Comparison of ENCODE assay signal across 10 mouse cellular contexts in the genomic region with DNA sequence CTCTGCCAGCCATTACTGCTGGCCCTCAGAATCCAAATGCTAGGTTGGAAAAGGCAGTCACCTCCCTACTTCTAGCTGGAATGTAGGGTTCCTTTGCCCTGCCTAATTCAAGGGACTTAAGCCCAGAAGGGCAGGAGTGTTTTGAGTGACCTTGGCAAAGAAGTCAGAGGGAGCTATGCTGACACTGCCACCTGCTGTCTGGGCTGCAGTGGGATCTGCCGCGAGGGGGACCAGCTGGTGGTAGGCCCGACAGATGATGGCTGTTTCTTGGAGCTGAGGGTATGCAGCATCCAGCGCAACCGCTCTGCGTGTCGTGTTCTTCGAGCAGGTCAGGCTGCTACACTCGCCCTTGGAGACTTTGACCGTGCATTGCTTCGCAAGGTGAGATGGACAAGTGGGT. TPM values are rescaled to one million over a fixed set of nuclear protein-coding genes. Genes with fewer than 3 reads are reported as not detected.
DNase-seq lines count a peak whose midpoint lies in the region; ATAC-seq and TF ChIP-seq lines count a peak whose summit lies in the region.
"Had no signal": no experiment of that assay in that cellular context is flagged by ENCODE, and none has a peak within 500 bp of the region (broad histone marks: within the 10 kb centered on the region; RNA-seq: fewer than 3 reads in every experiment).

No protein-coding gene starts in this region.

- H3K4me3 ChIP-seq in gastrocnemius, adult 2 months: no peak overlapping the region
- no peak overlapping the region for H3K4me3 ChIP-seq in ES-Bruce4 (ENCODE audit: low read depth, low read length)
- no peak overlapping the region for H3K4me3 ChIP-seq in embryonic facial prominence, embryonic 10.5 days
- H3K4me3 ChIP-seq: hindbrain, embryonic 13.5 days had no signal

- intact Hi-C loops in gastrocnemius, adult 2 months (cut with DNase I): no loop called here
- intact Hi-C loops in left cerebral cortex, postnatal 4 days (cut with DNase I): no loop called here

- WGBS in embryonic facial prominence, embryonic 10.5 days: 89% methylated on average over 11 of the region's 11 CpGs

- TF ChIP-seq EP300 in ES-Bruce4 (IDR thresholded peaks at IDR 0.05; ENCODE audit: insufficient read depth, low read depth, low read length): no peak

- TF ChIP-seq CTCF in gastrocnemius, adult 2 months (IDR thresholded peaks at IDR 0.05): peak; percentile 70
- peak; percentile 55 for TF ChIP-seq CTCF in ES-Bruce4 (IDR thresholded peaks at IDR 0.05; ENCODE audit: low read depth, low read length)

- DNase-seq in gastrocnemius, adult 2 months: peak; percentile 60
- no peak for DNase-seq in gastrocnemius, postnatal 10 days
- peak; percentile 51 for DNase-seq in left cerebral cortex, postnatal 4 days
- DNase-seq in left cerebral cortex, adult 8-10 months (ENCODE audit: low spot score in 2 of 2): no peak
- DNase-seq in embryonic facial prominence, embryonic 10.5 days (ENCODE audit: low spot score): peak; percentile 29
- no peak for DNase-seq in layer of hippocampus, postnatal 36 days
- DNase-seq: cerebellum, adult 9-11 months had no signal

- H3K4me1 ChIP-seq in ES-Bruce4 (ENCODE audit: control insufficient read depth, insufficient read depth, low read length): no peaks in the 10 kb centered on the region
- peaks cover 10% of the 10 kb centered on the region for H3K4me1 ChIP-seq in embryonic facial prominence, embryonic 10.5 days

- H3K9me3 ChIP-seq in ES-Bruce4 (replicated peaks; ENCODE audit: control insufficient read depth, insufficient read depth, low read length, poor library complexity, severe bottlenecking): no peaks in the 10 kb centered on the region
- no peaks in the 10 kb centered on the region for H3K9me3 ChIP-seq in embryonic facial prominence, embryonic 10.5 days
- H3K9me3 ChIP-seq: hindbrain, embryonic 13.5 days had no signal

- no peak overlapping the region for H3K9ac ChIP-seq in ES-Bruce4 (ENCODE audit: low read depth, poor library complexity, severe bottlenecking)
- H3K9ac ChIP-seq: hindbrain, embryonic 13.5 days had no signal

- no peaks in the 10 kb centered on the region; the same call in 1 of the 2 replicates for H3K36me3 ChIP-seq in ES-Bruce4 (ENCODE audit: control insufficient read depth, insufficient read depth, low read length, poor library complexity, severe bottlenecking)
- peaks cover 94% of the 10 kb centered on the region for H3K36me3 ChIP-seq in embryonic facial prominence, embryonic 10.5 days (replicated peaks)

- no peak for ATAC-seq in CD4-positive, CD25-positive, alpha-beta regulatory T cell, adult 4 months

- TF ChIP-seq POLR2A in ES-Bruce4 (IDR thresholded peaks at IDR 0.05; ENCODE audit: insufficient read depth, low read length): no peak

- no peaks in the 10 kb centered on the region for H3K27me3 ChIP-seq in ES-Bruce4 (ENCODE audit: control insufficient read depth, insufficient read depth, low read length, poor library complexity, severe bottlenecking)
- no peaks in the 10 kb centered on the region for H3K27me3 ChIP-seq in embryonic facial prominence, embryonic 10.5 days (replicated peaks; ENCODE audit: low read depth, poor library complexity, severe bottlenecking)
- H3K27me3 ChIP-seq: hindbrain, embryonic 13.5 days had no signal

- H3K27ac ChIP-seq in gastrocnemius, adult 2 months: peak overlapping the region; percentile 82
- no peak overlapping the region for H3K27ac ChIP-seq in ES-Bruce4 (ENCODE audit: insufficient read depth, low read length)
- H3K27ac ChIP-seq in embryonic facial prominence, embryonic 10.5 days (replicated peaks): no peak overlapping the region
- H3K27ac ChIP-seq: hindbrain, embryonic 13.5 days had no signal

RNA-seq across cellular contexts. Expression of gene Gtpbp2, which starts 6.2 kb away (rescaled TPM):
- total RNA-seq in gastrocnemius, adult 2 months (2021): 10 to 100 TPM; 52.7 to 55.2 TPM
- total RNA-seq in gastrocnemius, postnatal 10 days (2021): 10 to 100 TPM; 44.9 to 59.2 TPM
- 100 to 1,000 TPM; 111 TPM for total RNA-seq in left cerebral cortex, postnatal 4 days (2021)
- 100 to 1,000 TPM in 3 of 4 experiments, 10 to 100 TPM in 1; 93.8 to 107 (median 103) TPM for total RNA-seq in left cerebral cortex, adult 8-10 months (2022)
- 23.5 and 25.8 TPM in 2 replicates for polyA plus RNA-seq in ES-Bruce4 (2011; ENCODE audit: insufficient read depth, insufficient read length, low read depth, missing spikeins)
- 33.8 and 34.9 TPM in 2 replicates for polyA plus RNA-seq in embryonic facial prominence, embryonic 10.5 days (2016; fragmentation: Nextera tagmentation; extraction: Ambion mirVana)
- 10 to 100 TPM; 56.9 to 90.1 TPM for polyA plus RNA-seq in CD4-positive, CD25-positive, alpha-beta regulatory T cell, adult 4 months (2017; shearing (Covaris generic))
- 100 to 1,000 TPM; 123 to 137 TPM for total RNA-seq in layer of hippocampus, postnatal 36 days (2021)

RNA-seq across cellular contexts. Expression of gene Mad2l1bp, which starts 13.7 kb away (rescaled TPM):
- total RNA-seq in gastrocnemius, adult 2 months (2021): 10 to 100 TPM; 20.8 to 25.1 TPM
- 10 to 100 TPM; 14.0 to 14.7 TPM for total RNA-seq in gastrocnemius, postnatal 10 days (2021)
- total RNA-seq in left cerebral cortex, postnatal 4 days (2021): 10 to 100 TPM; 16.2 to 17.8 TPM
- total RNA-seq in left cerebral cortex, adult 8-10 months (2022): 10 to 100 TPM; 13.0 to 15.8 (median 14.3) TPM
- polyA plus RNA-seq in ES-Bruce4 (2011; ENCODE audit: insufficient read depth, insufficient read length, low read depth, missing spikeins): 10.3 and 14.8 TPM in 2 replicates
- polyA plus RNA-seq in embryonic facial prominence, embryonic 10.5 days (2016; fragmentation: Nextera tagmentation; extraction: Ambion mirVana): 36.6 and 41.0 TPM in 2 replicates
- 10 to 100 TPM; 58.5 to 68.1 TPM for polyA plus RNA-seq in CD4-positive, CD25-positive, alpha-beta regulatory T cell, adult 4 months (2017; shearing (Covaris generic))
- total RNA-seq in layer of hippocampus, postnatal 36 days (2021): 10 to 100 TPM in 1 of 2 experiments, 1 to 10 TPM in 1; 10.0 to 10.4 TPM

RNA-seq across cellular contexts. Expression of gene Rsph9, which starts 23.0 kb away (rescaled TPM):
- under 1 TPM; 0.47 to 0.61 TPM for total RNA-seq in gastrocnemius, adult 2 months (2021)
- total RNA-seq in gastrocnemius, postnatal 10 days (2021): under 1 TPM; 0.49 to 0.84 TPM
- total RNA-seq in left cerebral cortex, postnatal 4 days (2021): 10 to 100 TPM; 40.0 to 43.8 TPM
- total RNA-seq in left cerebral cortex, adult 8-10 months (2022): 10 to 100 TPM; 17.8 to 21.3 (median 19.5) TPM
- polyA plus RNA-seq in ES-Bruce4 (2011; ENCODE audit: insufficient read depth, insufficient read length, low read depth, missing spikeins): 1.0 and 1.5 TPM in 2 replicates
- polyA plus RNA-seq in embryonic facial prominence, embryonic 10.5 days (2016; fragmentation: Nextera tagmentation; extraction: Ambion mirVana): 9.8 and 10.2 TPM in 2 replicates
- polyA plus RNA-seq in CD4-positive, CD25-positive, alpha-beta regulatory T cell, adult 4 months (2017; shearing (Covaris generic)): 1 to 10 TPM; 2.1 to 2.7 TPM
- total RNA-seq in layer of hippocampus, postnatal 36 days (2021): 10 to 100 TPM; 25.5 to 25.6 TPM

RNA-seq across cellular contexts. Expression of gene Polh, which starts 35.4 kb away (rescaled TPM):
- 10 to 100 TPM; 11.8 to 14.1 TPM for total RNA-seq in gastrocnemius, adult 2 months (2021)
- 10 to 100 TPM; 13.7 to 14.9 TPM for total RNA-seq in gastrocnemius, postnatal 10 days (2021)
- total RNA-seq in left cerebral cortex, postnatal 4 days (2021): 10 to 100 TPM in 1 of 2 experiments, 1 to 10 TPM in 1; 9.7 to 10.7 TPM
- total RNA-seq in left cerebral cortex, adult 8-10 months (2022): 1 to 10 TPM; 5.3 to 7.8 (median 6.8) TPM
- polyA plus RNA-seq in ES-Bruce4 (2011; ENCODE audit: insufficient read depth, insufficient read length, low read depth, missing spikeins): 28.1 and 30.1 TPM in 2 replicates
- 15.1 and 15.7 TPM in 2 replicates for polyA plus RNA-seq in embryonic facial prominence, embryonic 10.5 days (2016; fragmentation: Nextera tagmentation; extraction: Ambion mirVana)
- 1 to 10 TPM; 7.1 to 8.2 TPM for polyA plus RNA-seq in CD4-positive, CD25-positive, alpha-beta regulatory T cell, adult 4 months (2017; shearing (Covaris generic))
- total RNA-seq in layer of hippocampus, postnatal 36 days (2021): 1 to 10 TPM; 5.5 to 5.8 TPM

RNA-seq across cellular contexts. Expression of gene Xpo5, which starts 35.6 kb away (rescaled TPM):
- 10 to 100 TPM; 10.8 to 12.2 TPM for total RNA-seq in gastrocnemius, adult 2 months (2021)
- total RNA-seq in gastrocnemius, postnatal 10 days (2021): 10 to 100 TPM; 15.8 to 18.8 TPM
- 10 to 100 TPM; 45.0 to 46.3 TPM for total RNA-seq in left cerebral cortex, postnatal 4 days (2021)
- total RNA-seq in left cerebral cortex, adult 8-10 months (2022): 10 to 100 TPM; 38.3 to 42.7 (median 41.8) TPM
- 77.8 and 79.1 TPM in 2 replicates for polyA plus RNA-seq in ES-Bruce4 (2011; ENCODE audit: insufficient read depth, insufficient read length, low read depth, missing spikeins)
- 72.7 and 77.6 TPM in 2 replicates for polyA plus RNA-seq in embryonic facial prominence, embryonic 10.5 days (2016; fragmentation: Nextera tagmentation; extraction: Ambion mirVana)
- polyA plus RNA-seq in CD4-positive, CD25-positive, alpha-beta regulatory T cell, adult 4 months (2017; shearing (Covaris generic)): 10 to 100 TPM; 27.5 to 37.7 TPM
- 10 to 100 TPM; 47.9 to 49.7 TPM for total RNA-seq in layer of hippocampus, postnatal 36 days (2021)

Comparison
In these comparisons a context has a peak if more than half of its experiments do, and no peak if none do; other contexts are left out.
1. DNase-seq: peak in gastrocnemius, adult 2 months (single experiment), left cerebral cortex, postnatal 4 days (single experiment) and embryonic facial prominence, embryonic 10.5 days (single experiment); none in gastrocnemius, postnatal 10 days (single experiment), left cerebral cortex, adult 8-10 months (0 of 2) and layer of hippocampus, postnatal 36 days (0 of 2).
2. RNA of gene Rsph9, which starts 23.0 kb away (total RNA-seq): 40.0 to 43.8 TPM in left cerebral cortex, postnatal 4 days, 25.5 to 25.6 TPM in layer of hippocampus, postnatal 36 days and 17.8 to 21.3 TPM in left cerebral cortex, adult 8-10 months; 0.49 to 0.84 TPM in gastrocnemius, postnatal 10 days and 0.47 to 0.61 TPM in gastrocnemius, adult 2 months; every median in the first group is over 10 times any median in the second.